Mouse (Mus musculus) G1E (cell line): ENCODE measurements around the gene Polr3gl. TPM values are rescaled to one million over a fixed set of nuclear protein-coding genes. Genes with fewer than 3 reads are reported as not detected.

ENCODE experiments used
- ATAC-seq: 2 replicates; pipeline ENCODE4 v1.8.0; 2016; ENCODE audit warnings: mild to moderate bottlenecking; ENCODE audit not compliant: insufficient number of reproducible peaks, poor library complexity, low FRiP score, severe bottlenecking; ENCODE audit errors: extremely low read depth
- DNase-seq: peaks from one replicate; pipeline ENCODE4 v3.0.0; 2012; ENCODE audit warnings: low spot score
- H3K27me3 ChIP-seq: 2 replicates; pipeline ENCODE4 v1.6.1; 2012; ENCODE audit warnings: mild to moderate bottlenecking, low read length, inconsistent platforms; ENCODE audit not compliant: insufficient read depth
- H3K36me3 ChIP-seq: replicated peaks from 2 replicates; pipeline ENCODE3; 2012; ENCODE audit warnings: mild to moderate bottlenecking, inconsistent platforms
- H3K4me1 ChIP-seq: 2 replicates; pipeline ENCODE4 v1.6.1; 2012; ENCODE audit warnings: low read depth, low read length, inconsistent platforms, mixed read lengths; ENCODE audit not compliant: insufficient read depth
- H3K4me3 ChIP-seq: 2 replicates; pipeline ENCODE4 v1.5.1; 2012; ENCODE audit warnings: low read depth, mild to moderate bottlenecking, inconsistent platforms, low read length, moderate library complexity, mixed read lengths
- H3K9me3 ChIP-seq: replicated peaks from 2 replicates; pipeline ENCODE4 v1.6.1; 2012; ENCODE audit warnings: inconsistent platforms
- CTCF ChIP-seq: IDR thresholded peaks from 2 replicates; pipeline ENCODE4 v1.5.1; 2012; ENCODE audit warnings: low read depth, low read length, inconsistent platforms, mixed read lengths
- GATA1 ChIP-seq: IDR thresholded peaks from 2 replicates; pipeline ENCODE4 v1.6.1; 2012; ENCODE audit warnings: borderline replicate concordance, low read length, inconsistent platforms, mixed read lengths
- GATA2 ChIP-seq: IDR thresholded peaks from 2 replicates; pipeline ENCODE4 v1.6.1; 2012; ENCODE audit warnings: low read depth, low read length, inconsistent platforms, borderline replicate concordance
- POLR2AphosphoS5 ChIP-seq: IDR thresholded peaks from 2 replicates; pipeline ENCODE4 v1.6.1; 2012; ENCODE audit warnings: low read depth, low read length, inconsistent platforms; ENCODE audit not compliant: insufficient replicate concordance
- TAL1 ChIP-seq: conservative IDR thresholded peaks from 2 replicates; pipeline ENCODE4 v1.6.1; 2012; ENCODE audit warnings: low read depth, low read length, inconsistent platforms, mixed read lengths
- polyA plus RNA-seq: library from polyadenylated mRNA; stranded (reverse); fragments of >175 nt; gene quantifications from 2 replicates; pipeline ENCODE4 v1.2.3, GENCODE M21; 2012
- total RNA-seq, 2 experiments: library from RNA; stranded (forward) in 1 of 2; stranded (reverse) in 1 of 2; fragments of 200-1000 nt in 1 of 2; fragments of >200 nt in 1 of 2; fragmentation: Nextera tagmentation in 1 of 2; gene quantifications; 2 replicates each; pipeline ENCODE4 v1.2.3; 2014 to 2017

The Polr3gl gene
- total and polyA plus RNA-seq, 3 experiments, result 12.0 to 40.7 (median 40.0) TPM

DNA sequence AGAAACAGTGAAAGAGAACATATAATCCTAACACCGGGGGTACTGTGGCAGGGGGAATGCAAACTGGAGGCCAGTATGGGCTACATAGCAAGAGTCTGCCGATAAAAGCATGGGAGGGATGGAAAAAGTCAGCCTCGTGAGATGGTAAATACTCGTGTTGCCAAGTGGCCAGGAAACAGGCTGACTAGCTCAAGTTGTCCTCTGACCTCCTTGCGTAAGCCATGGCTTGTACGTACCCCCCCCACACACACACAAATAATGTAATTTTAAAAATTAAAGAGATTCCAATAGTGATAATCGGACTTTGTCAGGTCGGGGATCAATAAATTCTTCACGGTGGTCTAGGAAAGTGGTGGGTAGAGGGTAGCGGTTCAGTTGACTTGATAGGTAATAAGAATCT, 607 bp downstream of the Polr3gl start:
- Histone ChIP-seq H3K36me3 (peaks cover 9% of the 10 kb centered on the region), H3K9me3 (peaks cover 8% of the 10 kb centered on the region), H3K4me3 (peak overlapping the region; percentile 82), H3K4me1 (peaks cover 45% of the 10 kb centered on the region), H3K27me3 (peaks cover 31% of the 10 kb centered on the region)
- TF ChIP-seq TAL1 (no peak), GATA1 (no peak), POLR2AphosphoS5 (no peak)
- ATAC-seq (no peak), DNase-seq (peak; percentile 26)

DNA sequence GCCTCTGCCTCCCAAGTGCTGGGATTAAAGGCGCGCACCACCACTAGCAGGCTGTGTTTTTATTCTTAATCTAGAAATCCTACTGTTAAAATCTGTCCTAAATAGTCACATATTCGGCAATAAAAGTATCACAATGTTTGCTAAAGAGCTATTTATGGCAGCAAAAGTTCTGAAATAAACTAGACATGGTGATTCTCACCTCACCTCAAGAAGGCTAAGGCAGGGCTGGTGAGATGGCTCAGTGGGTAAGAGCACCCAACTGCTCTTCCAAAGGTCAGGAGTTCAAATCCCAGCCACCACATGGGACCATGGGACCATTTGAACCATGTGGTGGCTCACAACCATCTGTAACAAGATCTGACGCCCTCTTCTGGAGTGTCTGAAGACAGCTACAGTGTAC, 3.3 kb downstream of the Polr3gl start:
- Histone ChIP-seq H3K36me3 (peaks cover 18% of the 10 kb centered on the region), H3K9me3 (peaks cover 4% of the 10 kb centered on the region; the same call in 1 of the 2 replicates), H3K4me1 (peaks cover 19% of the 10 kb centered on the region), H3K4me3 (no peak overlapping the region), H3K27me3 (peaks cover 4% of the 10 kb centered on the region)
- ATAC-seq, result no peak
- TF ChIP-seq CTCF (no peak), GATA1 (no peak), GATA2 (no peak), POLR2AphosphoS5 (no peak), TAL1 (no peak)
- DNase-seq, result no peak

DNA sequence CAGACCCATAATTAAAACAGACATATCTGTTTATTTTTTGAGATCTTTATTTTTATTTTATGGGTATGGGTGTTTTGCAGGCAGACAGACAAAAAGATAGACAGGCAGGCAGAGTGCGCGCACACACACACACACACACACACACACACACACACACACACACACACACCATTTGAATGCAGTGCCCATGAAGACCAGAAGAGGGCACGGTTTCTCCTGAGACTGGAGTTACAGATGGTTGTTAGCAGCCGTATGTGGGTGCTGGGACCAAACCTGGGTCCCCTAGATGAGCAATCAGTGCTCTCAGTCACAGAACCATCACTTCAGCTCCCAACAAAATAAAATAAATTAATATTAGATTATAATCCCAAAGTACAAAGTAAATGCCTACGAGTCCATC, 10.6 kb downstream of the Polr3gl start:
- Histone ChIP-seq H3K27me3 (no peaks in the 10 kb centered on the region), H3K9me3 (peaks cover 4% of the 10 kb centered on the region; the same call in 1 of the 2 replicates), H3K4me3 (no peak overlapping the region), H3K36me3 (peaks cover 36% of the 10 kb centered on the region), H3K4me1 (peaks cover 15% of the 10 kb centered on the region)
- DNase-seq, result no peak
- TF ChIP-seq CTCF, result no peak
- TF ChIP-seq POLR2AphosphoS5, result no peak
- no peak for TF ChIP-seq GATA1
- TF ChIP-seq GATA2, result no peak
- no peak for TF ChIP-seq TAL1
- ATAC-seq, result no peak

DNA sequence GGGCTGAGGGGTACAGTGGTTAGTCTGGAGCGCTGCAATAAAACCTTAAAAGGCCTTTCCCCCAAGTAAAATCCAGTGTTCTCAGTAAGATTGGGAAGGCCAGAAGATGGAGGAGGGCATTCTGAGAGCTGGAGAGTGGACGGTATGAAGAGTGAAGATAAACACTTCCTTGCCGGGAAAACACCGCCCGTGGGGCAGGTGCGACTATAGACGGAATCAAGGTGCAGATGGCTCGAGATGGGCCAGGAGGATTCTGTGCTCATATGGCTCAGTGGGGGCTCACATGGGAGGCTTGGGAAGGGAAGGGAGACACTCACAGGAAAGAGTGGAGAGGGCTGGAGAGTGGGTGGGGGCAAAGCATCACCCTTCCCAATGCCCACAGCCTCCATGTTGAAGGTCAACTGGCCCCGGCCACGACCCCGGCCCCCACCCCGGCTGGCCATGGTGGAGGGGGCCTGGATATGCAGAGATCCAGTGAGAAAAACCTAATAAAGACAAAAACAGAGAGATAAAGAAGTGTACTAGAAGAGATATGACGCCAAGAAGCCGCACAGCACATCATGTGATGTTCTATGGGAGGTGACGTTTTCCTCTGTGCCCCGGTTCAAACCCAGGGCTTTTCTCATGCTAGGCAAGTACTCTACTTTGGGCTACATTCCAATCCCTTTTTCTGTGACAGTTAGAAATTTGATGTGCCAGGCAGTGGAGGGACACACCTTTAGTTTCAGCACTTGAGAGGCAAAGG, 12.0 kb downstream of the Polr3gl start:
- ATAC-seq, result no peak
- H3K4me3 ChIP-seq, result no peak overlapping the region

DNA sequence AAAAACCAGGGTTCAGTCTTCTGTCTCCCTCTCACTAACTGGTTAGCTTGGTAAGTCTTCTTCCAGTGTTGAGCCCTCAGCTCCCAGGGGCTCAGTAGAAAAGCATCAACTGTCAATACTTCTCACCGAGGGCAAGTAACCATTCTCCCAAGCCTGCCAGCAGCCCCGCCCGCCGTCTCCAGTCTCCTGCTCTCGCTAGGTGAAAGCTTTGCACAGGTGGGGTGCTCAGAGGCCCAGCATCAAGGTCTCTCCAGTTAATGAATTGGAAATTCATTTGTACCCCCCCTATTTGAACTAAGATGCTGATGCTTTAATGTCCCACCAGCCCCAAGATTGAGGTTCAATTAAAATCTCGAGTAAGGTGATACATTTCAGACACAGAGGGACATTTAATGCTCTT, 12.8 kb downstream of the Polr3gl start:
- Histone ChIP-seq H3K4me1 (peaks cover 28% of the 10 kb centered on the region), H3K9me3 (no peaks in the 10 kb centered on the region), H3K36me3 (peaks cover 28% of the 10 kb centered on the region), H3K27me3 (no peaks in the 10 kb centered on the region), H3K4me3 (no peak overlapping the region)
- ATAC-seq (no peak), DNase-seq (no peak)
- no peak for TF ChIP-seq CTCF
- TF ChIP-seq GATA2, result no peak
- TF ChIP-seq POLR2AphosphoS5, result no peak
- no peak for TF ChIP-seq TAL1
- TF ChIP-seq GATA1, result no peak

More for the DNA sequence above, 12.0 kb downstream of the Polr3gl start:
- peaks cover 20% of the 10 kb centered on the region for H3K4me1 ChIP-seq
- no peaks in the 10 kb centered on the region for H3K27me3 ChIP-seq
- H3K9me3 ChIP-seq, result no peaks in the 10 kb centered on the region
- H3K36me3 ChIP-seq, result peaks cover 33% of the 10 kb centered on the region
- TF ChIP-seq TAL1 (no peak), GATA1 (no peak), GATA2 (no peak), POLR2AphosphoS5 (no peak), CTCF (no peak)
- no peak for DNase-seq

DNA sequence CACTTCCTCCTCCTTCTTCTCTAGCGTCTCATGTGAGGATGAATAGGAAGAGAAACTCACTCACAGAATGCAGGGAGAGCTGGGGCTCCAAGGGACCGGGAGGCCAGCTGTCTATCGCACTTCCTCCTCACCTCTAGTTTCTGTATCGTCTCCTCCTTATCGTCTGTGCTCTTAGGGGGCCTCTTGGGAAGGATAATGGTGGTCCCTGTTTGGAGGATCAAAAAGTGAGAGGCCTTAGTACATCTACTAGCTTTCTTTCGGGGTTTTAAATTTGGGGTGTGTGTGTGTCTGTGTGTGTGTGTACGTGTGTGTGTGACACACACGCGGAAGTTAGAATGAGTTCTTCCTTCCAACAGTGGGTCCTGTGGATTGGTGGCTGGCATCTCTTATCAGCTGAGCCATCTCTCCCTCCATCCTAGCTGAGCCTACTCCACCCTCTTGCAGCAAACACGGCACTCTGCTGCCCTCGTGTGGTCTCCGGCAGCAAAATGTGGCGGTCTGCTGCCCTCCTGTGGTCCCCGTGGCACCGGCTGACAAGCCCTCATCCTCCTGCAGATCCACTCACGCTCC, 14.0 kb downstream of the Polr3gl start:
- peaks cover 26% of the 10 kb centered on the region for H3K36me3 ChIP-seq
- H3K4me1 ChIP-seq, result peaks cover 29% of the 10 kb centered on the region
- ATAC-seq (peak; percentile 65), DNase-seq (peak; percentile 66)
- TF ChIP-seq GATA2, result peak; percentile 97
- TF ChIP-seq TAL1, result no peak
- no peak for TF ChIP-seq GATA1
- peak; percentile 96 for TF ChIP-seq CTCF
- no peak for TF ChIP-seq POLR2AphosphoS5
- no peaks in the 10 kb centered on the region for H3K9me3 ChIP-seq
- H3K27me3 ChIP-seq, result no peaks in the 10 kb centered on the region
- peak overlapping the region; percentile 42; the same call in 1 of the 2 replicates for H3K4me3 ChIP-seq
